Mouse (Mus musculus) mouse trophoblast stem cell (cell line): ENCODE measurements around the gene Colgalt2.

Source experiments
- in situ Hi-C, 2 experiments: fragments of 300-500 bp; cut with MseI, MboI; formaldehyde crosslinking; loops; 2 replicates in 1 of 2; 3 replicates in 1 of 2; pipeline ENCODE4 v1.15.1; 2025

The Colgalt2 gene

DNA sequence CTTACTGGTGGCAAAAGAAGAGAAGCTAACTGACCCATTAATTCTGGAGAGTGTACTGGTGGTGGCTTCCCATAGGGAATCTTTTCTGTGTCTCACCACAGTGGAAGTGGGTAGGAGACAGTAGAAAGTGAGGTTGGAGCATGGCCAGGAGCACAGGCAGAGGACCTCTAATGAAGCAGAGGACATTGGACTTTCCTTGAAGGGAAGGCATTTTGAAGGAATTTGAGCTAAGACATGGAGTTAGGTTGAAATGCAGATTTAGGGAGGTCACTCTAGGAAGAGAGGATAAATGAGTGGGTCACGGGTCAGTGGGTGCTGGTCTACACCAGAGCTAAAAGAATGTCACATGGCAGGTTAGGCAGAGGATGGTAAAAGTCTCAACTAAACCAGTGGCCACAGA, 91.2 kb downstream of the Colgalt2 start:
- in situ Hi-C loops = no loop called here

- in situ Hi-C loops = no loop called here
These were observed 92.6 kb downstream of the Colgalt2 start for GRCm38 (mm10) chr1:152492258-152492657.

GRCm38 (mm10) chr1:152496831-152497230, 97.2 kb downstream of the Colgalt2 start:
- in situ Hi-C loops = no loop called here

DNA sequence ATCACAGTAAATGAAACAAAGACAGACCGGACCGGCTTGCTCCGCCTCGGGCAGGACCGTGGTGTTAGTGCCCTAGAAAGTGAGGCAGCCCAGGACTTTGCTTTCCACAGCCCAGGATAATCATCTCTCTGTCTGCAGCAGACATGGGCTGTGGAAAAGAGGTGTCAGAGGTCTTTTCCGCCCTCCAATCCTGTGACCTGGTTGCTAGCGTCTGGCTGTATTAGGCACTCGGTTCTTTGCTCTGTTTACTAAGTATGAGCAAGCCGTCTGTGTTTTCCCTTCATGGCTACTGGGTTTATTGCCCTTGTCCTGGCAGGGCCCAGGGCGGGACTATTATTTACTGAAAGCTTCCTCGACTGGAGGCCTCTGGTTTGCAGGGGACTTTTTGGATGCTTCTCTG, 98.0 kb downstream of the Colgalt2 start:
- in situ Hi-C loops = no loop called here

- in situ Hi-C loops = no loop called here
These were observed 100.2 kb downstream of the Colgalt2 start for GRCm38 (mm10) chr1:152499802-152500201.

DNA sequence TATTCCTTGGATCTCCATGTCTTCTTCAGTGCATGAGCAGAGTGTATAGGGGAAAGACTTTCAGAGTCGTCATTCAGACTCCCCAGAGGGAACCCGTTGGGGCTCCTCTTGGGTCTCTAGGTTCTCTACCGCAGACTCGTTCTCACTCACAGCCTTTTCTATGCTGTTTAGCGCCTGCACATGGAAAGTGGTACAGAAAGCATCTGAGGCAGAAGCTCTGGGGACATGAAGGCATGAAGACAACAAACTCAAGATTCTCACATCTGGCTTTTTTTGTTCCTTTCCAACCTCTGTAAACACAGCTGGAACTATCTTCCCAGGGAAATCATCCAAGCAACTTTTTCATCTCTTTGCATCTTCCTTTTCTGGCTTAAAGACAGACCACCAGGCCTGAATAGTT, 106.5 kb downstream of the Colgalt2 start:
- in situ Hi-C loops = no loop called here

GRCm38 (mm10) chr1:152506726-152507125, 107.1 kb downstream of the Colgalt2 start:
- in situ Hi-C loops = no loop called here

DNA sequence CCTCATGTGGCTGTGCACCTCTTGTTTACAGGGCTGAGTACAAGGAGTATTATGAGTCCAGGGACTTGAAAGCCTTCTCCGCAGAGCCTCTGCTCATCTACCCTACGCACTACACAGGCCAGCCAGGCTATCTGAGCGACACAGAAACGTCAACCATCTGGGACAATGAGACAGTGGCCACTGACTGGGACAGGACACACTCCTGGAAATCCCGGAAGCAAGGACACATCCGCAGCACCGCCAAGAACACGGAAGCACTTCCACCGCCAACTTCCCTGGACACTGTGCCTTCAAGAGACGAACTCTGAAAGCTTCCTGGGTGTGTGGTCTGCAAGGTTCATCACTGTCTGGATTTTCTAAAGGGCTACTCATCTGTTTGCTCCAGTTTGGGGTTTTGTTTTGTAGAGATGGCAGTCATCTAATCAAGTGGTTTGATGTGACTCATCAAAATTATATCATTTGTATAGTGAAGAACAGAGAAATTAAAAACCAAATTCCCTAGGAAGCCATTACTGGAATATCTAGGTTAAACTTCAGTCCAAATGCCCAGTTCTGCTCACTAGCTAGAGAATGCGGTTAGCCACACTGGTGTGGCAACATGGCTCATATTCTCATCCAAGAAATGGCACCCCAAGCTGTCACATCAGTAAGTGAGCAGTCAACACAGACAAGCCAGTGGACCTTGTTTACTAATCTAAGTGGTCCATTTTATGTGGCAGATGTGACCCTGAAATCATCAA, 109.0 kb downstream of the Colgalt2 start:
- in situ Hi-C loops = no loop called here

DNA sequence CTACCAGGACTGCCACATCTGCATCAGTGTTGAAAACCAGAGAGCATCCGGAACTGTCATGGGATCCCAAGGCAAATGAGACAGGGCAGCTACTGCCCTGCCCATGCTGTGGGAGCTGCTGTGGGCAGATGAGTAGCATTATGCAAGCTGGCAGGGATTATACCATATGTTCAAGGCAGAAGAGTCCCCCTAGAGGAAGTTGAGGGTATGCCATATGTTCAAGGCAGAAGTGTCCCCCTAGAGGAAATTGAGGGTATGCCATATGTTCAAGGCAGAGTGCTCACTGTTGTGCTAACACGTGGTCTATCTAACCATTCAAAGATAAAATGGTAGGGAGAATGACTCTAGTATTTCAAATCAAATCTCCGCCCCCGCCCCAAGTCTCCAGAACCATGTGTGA, 111.6 kb downstream of the Colgalt2 start:
- in situ Hi-C loops = no loop called here

GRCm38 (mm10) chr1:152514256-152514655, 114.6 kb downstream of the Colgalt2 start:
- in situ Hi-C loops = no loop called here

DNA sequence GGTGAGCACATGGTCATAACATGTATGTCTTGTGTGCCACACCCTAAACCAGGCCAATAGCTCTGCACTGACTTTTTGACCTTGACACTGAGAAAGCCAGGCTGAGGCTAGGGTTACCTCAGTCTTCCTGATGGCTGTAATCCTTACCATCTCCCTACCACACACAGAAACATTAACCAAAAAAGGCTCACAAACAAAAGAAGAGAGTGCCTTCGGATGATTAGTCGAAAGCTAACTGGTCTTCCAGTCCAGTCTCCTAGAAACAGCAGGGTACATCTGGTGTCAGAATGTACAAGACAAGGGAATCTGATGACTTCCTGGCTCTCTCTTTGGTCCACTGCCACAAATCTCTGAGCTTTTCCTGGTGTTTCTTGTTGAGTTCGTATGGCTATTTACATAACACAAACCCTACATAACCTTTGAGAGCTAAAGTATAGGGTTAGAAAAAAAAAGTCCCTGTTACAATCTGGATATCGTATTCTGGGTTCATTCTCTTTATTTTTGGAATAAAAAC, 117.5 kb downstream of the Colgalt2 start:
- in situ Hi-C loops = no loop called here

DNA sequence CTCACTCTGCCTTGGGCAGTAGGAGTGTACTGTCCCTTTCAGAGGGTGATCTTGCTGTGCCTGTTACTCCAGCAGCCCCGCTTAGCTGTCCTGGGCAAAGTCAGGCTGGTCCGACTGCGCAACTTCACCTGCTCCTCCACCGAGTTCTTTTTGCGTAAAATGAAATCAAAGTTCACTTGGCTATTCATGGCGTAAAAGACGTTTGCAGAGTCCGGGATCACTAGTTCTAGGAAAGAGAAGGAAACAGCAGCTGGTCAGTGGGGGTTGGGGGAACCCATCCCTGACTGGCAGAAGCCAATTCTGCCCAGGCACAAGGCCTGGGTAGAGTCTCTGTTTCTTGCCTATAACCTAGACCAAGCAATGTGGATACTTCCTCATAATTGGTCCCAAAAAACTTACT, 119.3 kb downstream of the Colgalt2 start:
- in situ Hi-C loops = no loop called here

- in situ Hi-C loops = loop anchor here in 1 of 2 experiments (5.0 kb wide), 1 partner anchor 226 kb away; no protein-coding TSS in a partner anchor
These were observed 121.4 kb downstream of the Colgalt2 start for GRCm38 (mm10) chr1:152520798-152521575.

DNA sequence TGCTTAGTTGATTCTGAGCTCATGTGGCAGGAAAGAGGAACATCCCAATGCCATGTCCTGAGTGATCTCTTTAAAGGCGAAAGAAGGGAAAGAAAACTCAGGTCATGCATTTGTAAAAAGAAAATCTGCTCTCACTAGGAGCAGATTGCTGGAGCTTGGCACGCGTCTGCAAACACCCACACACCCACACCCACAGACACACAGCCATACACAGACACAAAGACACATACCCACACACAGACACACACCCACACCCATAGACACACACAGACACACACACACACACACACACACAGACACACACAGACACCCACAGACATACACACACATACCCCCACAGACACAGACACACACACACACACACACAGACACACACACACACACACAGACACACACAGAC, 122.6 kb downstream of the Colgalt2 start:
- in situ Hi-C loops = loop anchor here in 1 of 2 experiments (5.0 kb wide), 1 partner anchor 225 kb away; no protein-coding TSS in a partner anchor

GRCm38 (mm10) chr1:152523292-152523691, 123.7 kb downstream of the Colgalt2 start:
- in situ Hi-C loops = loop anchor here in 1 of 2 experiments (5.0 kb wide), 1 partner anchor 224 kb away; no protein-coding TSS in a partner anchor

DNA sequence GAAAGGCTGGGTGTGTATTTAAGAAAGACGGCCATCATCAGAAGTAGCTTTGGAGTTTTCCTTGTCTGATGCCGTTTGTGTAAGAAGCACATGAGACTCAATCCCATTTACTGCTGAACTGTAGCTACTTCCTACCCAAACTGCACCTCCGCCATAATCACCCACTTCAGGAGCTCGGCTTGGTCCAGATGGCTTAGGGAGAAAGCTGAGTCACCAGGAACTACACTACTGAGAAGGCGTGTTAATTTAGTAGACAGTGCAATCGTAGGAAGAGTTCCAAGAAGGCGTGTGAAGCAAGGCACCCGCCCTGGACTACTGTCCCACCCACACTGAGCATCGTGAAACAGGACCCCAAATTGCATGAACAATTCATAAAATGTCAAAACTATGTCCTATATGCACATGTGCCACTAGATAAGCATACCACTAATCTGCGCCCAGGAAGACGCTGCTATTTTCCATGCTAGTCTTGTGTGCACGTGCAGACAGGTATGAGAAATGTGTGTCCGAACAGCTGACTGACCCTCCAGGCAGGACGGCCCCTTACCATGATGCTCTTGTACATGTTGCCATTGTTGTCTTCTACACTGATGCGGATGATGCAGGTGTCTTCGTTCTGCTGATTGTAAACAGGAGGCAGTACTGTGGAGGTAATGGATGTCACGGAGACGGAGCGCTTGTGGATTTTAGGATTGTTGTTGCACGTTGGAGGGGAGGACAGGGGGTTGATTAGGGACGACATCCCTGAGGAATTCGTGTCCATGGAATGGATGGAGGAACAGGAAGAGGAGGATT, 124.7 kb downstream of the Colgalt2 start:
- in situ Hi-C loops = loop anchor here in 1 of 2 experiments (5.0 kb wide), 1 partner anchor 223 kb away; no protein-coding TSS in a partner anchor

DNA sequence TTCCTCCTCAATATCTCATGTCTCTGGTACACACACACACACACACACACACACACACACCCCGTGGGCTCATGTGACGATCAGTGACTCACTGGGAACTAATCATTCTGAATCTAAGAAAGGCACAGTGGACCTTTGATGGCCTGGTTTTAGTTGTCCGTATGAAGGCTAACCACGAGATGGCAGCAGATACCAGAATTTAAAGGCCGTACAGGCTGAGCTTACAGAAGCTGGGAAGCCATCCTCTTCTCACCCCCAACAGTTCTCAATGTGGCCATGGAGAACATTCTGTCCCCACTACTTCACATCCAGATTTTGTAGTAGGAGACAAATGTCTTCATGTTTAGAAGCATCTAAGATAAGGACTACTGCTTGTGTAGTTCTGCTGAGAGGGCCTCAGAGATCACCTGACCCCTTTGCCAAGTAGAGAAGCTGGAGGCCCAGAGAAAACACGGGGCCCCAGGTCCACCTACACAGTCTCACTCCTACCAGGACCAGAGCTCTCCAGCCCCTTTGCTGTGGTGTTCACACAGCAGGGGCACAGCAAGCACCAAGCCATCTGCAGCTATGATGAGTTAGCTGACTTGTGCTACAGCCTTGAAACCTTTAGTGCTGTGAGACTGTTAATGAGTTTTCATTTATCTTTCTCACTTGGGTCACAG, 125.5 kb downstream of the Colgalt2 start:
- in situ Hi-C loops = loop anchor here (5.0 kb wide), 1 partner anchor 222 kb away; no protein-coding TSS in a partner anchor

DNA sequence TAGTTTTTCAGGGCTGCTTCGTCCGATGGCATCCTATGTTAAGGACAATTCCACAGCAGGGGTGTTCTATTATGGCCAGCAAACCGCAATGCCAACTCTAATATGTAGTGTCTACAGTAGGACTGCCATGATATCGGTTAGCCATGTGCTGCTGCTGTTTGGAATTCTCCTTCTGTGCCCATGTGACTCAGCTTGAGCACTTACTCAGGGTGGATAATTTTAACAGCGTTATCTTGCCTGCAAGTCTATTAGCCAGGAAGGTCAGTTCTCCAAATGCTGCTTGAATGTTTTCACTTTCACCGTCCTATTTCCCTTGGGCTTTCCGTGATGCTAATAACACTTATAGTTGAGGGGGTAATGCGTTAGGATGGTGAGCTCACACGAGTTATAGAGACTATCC, 126.5 kb downstream of the Colgalt2 start:
- in situ Hi-C loops = loop anchor here in 1 of 2 experiments (5.0 kb wide), 1 partner anchor 221 kb away; no protein-coding TSS in a partner anchor

GRCm38 (mm10) chr1:152528214-152528613, 128.6 kb downstream of the Colgalt2 start:
- in situ Hi-C loops = loop anchor here in 1 of 2 experiments (5.0 kb wide), 1 partner anchor 219 kb away; no protein-coding TSS in a partner anchor

GRCm38 (mm10) chr1:152528778-152529177, 129.1 kb downstream of the Colgalt2 start:
- in situ Hi-C loops = loop anchor here in 1 of 2 experiments (5.0 kb wide), 1 partner anchor 219 kb away; no protein-coding TSS in a partner anchor

DNA sequence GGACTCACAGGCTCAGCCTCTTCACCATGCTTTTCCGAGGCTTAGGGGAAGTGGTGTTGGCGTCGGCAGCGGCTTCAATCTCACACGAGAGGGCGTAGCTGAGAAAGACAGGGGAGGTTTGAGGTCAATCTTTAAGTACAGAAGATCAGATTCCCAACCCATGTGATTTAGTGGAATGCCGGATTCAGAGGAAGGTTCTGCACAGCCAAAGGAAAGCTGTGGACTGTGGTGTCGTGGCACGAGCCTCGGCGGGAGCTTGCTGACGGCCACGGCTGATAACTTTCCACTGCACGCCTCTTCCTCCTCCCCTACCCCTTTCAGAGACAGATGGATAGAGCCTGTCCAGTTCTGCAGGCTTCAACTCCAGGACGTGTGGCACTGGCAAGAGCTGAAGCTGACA, 131.9 kb downstream of the Colgalt2 start:
- in situ Hi-C loops = no loop called here
